Mouse (Mus musculus) intestine, embryonic 16.5 days (tissue): ENCODE results near the gene Yipf4. TPM values are rescaled to one million over a fixed set of nuclear protein-coding genes. Genes with fewer than 3 reads are reported as not detected.
"Not testable (repeated sequence)": the region's sequence is repeated elsewhere in the genome, so short reads cannot be mapped to it uniquely, and the experiment has no call there.

ENCODE experiments used
- ATAC-seq: fragments of 200-750 bp; cut with Nextera tagmentation; 2 replicates; pipeline ENCODE4 v1.8.0; 2017; ENCODE audit warnings: moderate TSS enrichment, moderate library complexity
- H3K27ac ChIP-seq: fragments of 300-500 bp; sonication (generic); 2 replicates; pipeline ENCODE4 v1.5.1; 2014; ENCODE audit warnings: mild to moderate bottlenecking, low read length
- H3K27me3 ChIP-seq: fragments of 300-500 bp; sonication (generic); replicated peaks from 2 replicates; pipeline ENCODE4 v1.6.1; 2014; ENCODE audit warnings: low read length, control low read depth, mixed read lengths; ENCODE audit not compliant: control insufficient read depth, insufficient read depth
- H3K36me3 ChIP-seq: fragments of 300-500 bp; sonication (generic); 2 replicates; pipeline ENCODE4 v1.6.1; 2014; ENCODE audit warnings: low read length, control low read depth; ENCODE audit not compliant: control insufficient read depth, insufficient read depth
- H3K4me1 ChIP-seq: fragments of 300-500 bp; sonication (generic); 2 replicates; pipeline ENCODE4 v1.6.1; 2014; ENCODE audit warnings: low read length, control low read depth, mixed read lengths; ENCODE audit not compliant: control insufficient read depth, insufficient read depth
- H3K4me2 ChIP-seq: fragments of 300-500 bp; sonication (generic); 2 replicates; pipeline ENCODE4 v1.6.1; 2014; ENCODE audit warnings: low read depth, low read length, control low read depth
- H3K4me3 ChIP-seq: fragments of 300-500 bp; sonication (generic); 2 replicates; pipeline ENCODE4 v1.5.1; 2014; ENCODE audit warnings: mild to moderate bottlenecking, low read length
- H3K9ac ChIP-seq: fragments of 300-500 bp; sonication (generic); 2 replicates; pipeline ENCODE4 v1.6.1; 2014; ENCODE audit warnings: low read depth, low read length
- H3K9me3 ChIP-seq: fragments of 300-500 bp; sonication (generic); 2 replicates; pipeline ENCODE4 v1.6.1; 2016; ENCODE audit warnings: low read length, control low read depth; ENCODE audit not compliant: control insufficient read depth
- WGBS: fragments of 180-500 bp; shearing (Covaris S2); extraction: QIAGEN DNeasy Blood & Tissue Kit; methylation state at CpG from one replicate; pipeline ENCODE4 v1.1.7; 2014; 5-methylcytosine and 5-hydroxymethylcytosine counted together
- polyA plus RNA-seq: library from polyadenylated mRNA; unstranded; fragments of >200 nt; fragmentation: Nextera tagmentation; extraction: Ambion mirVana; gene quantifications from 2 replicates; pipeline ENCODE4 v1.2.1, GENCODE M21; 2015

Gene Yipf4
- polyA plus RNA-seq, 1 experiment from 2014 or later: 61.4 TPM

DNA sequence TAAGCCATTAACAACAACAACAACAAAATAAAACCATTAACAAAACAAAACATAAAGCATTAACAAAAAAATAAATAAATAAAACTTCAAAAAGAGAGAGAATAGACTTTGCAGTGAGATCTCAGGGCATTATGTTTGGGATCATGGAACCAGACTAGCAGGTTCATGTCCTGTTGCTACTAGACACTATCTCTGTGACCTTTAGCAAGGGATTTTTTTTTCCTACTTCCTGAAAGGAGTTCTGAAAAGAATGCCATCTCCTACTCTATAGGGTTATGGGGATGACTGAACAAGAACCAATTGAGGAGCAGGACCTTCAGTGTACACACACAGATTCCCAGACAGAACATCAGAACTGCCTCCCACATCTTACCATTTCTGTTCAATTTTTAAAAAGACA is 25.8 kb upstream of the Yipf4 start:
- peak; percentile 91 for ATAC-seq
- Histone ChIP-seq H3K9ac (no peak overlapping the region), H3K4me2 (no peak overlapping the region), H3K9me3 (no peaks in the 10 kb centered on the region), H3K4me1 (no peaks in the 10 kb centered on the region), H3K27ac (no peak overlapping the region; the same call in none of the 2 replicates), H3K4me3 (no peak overlapping the region), H3K36me3 (no peaks in the 10 kb centered on the region), H3K27me3 (no peaks in the 10 kb centered on the region)

DNA sequence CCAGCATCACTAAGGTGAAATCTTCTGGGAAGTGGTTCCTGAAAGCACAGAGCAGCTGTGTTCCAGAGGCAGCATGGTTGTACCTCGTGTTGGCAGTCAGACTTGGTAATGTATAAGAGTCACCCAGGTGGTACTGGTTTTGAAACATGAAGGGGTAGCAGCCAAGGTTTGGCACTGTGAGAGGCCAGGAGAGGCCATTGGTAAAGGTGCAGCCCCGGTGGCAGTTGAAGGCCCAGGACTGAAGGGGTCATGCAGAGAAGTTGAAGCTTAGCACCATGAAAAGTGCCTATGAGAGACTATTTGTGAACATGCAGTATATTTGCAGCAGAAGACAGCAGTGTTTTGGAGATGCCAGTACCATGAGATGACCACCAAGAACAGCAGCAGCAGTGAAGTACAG is 21.3 kb upstream of the Yipf4 start:
- H3K4me2 ChIP-seq, H3K27ac ChIP-seq, H3K27me3 ChIP-seq, H3K9ac ChIP-seq, ATAC-seq, H3K4me1 ChIP-seq, H3K36me3 ChIP-seq, H3K4me3 ChIP-seq, H3K9me3 ChIP-seq: not testable (repeated sequence)
- WGBS: 90% methylated on average over 2 of the region's 2 CpGs

DNA sequence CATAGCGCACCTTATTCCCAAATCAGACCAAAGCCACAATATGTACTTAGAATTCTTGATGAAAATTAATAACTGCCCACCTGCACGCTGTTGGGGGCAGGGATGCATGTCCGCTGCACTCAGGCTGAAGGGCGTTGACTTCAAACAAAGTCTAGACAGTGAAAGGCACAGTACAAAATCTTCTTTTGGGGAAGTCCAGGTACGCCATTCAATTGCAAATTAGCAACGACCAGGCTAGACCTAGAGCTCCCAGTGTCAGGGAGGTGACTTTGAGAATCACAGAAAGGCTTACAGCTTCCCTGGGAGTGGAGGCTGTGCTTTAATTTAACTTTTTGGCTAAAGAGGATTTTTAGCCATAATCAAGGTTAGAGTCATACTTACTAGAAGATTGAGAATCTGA is 19.2 kb upstream of the Yipf4 start:
- not testable (repeated sequence) for H3K9me3 ChIP-seq, H3K4me1 ChIP-seq, H3K4me2 ChIP-seq, ATAC-seq, H3K36me3 ChIP-seq, H3K9ac ChIP-seq, H3K27ac ChIP-seq, H3K27me3 ChIP-seq, H3K4me3 ChIP-seq
- WGBS: 82% methylated on average over 6 of the region's 6 CpGs

DNA sequence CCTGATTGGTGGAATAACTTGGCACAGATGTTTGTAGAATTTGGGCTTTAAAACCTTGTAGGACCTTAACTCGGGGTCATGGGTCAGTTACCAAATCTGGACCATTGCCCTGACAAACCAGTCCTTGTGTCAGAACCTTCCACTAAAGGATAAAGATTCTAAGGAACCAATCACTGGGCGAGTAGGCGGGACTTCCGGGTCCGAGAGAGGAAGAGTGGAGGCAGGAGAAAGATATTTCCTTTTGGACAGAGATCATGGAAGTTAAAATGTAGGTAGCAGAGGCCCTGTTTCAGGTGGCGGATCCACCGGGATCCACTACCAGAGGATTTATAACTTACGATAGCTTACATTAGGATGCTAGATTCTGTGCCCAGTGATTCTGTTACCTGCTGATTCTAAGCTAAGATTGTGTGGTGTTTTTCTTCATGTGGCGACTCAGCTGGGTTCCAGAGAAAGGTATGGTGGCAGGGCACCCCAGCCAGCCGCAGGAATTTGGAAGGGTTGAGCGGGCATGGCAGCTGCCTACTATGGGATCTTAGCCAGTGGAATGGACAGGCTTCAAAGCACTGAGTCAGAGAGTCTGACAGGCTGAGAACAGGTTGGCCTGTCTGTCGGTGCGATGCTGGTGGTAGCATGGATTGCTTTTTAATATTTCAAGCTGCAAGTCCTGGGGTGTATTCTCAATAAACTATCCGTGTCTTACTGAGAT is 8.8 kb upstream of the Yipf4 start:
- WGBS: 85% methylated on average over 14 of the region's 14 CpGs
- H3K4me2 ChIP-seq: no peak overlapping the region

DNA sequence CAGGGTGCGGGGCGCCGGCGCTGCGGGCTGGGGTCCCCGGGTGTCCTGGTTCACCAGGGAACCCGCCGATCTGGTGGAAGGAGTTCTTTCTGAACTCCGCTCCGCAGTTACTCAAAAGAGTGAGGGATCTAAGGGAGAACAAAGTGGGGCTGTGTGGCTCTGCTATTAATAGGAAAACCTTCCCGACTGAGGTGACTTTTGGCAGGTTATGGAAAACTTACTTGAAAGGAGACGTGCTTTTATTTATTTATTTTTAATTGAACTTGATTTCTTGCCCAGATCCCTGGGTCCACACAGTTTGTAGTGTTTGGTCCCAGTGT is 568 bp downstream of the Yipf4 start:
- under 1% methylated on average over 12 of the region's 12 CpGs for WGBS
- no peaks in the 10 kb centered on the region for H3K27me3 ChIP-seq
- H3K36me3 ChIP-seq: no peaks in the 10 kb centered on the region; the same call in none of the 2 replicates
- H3K4me1 ChIP-seq: peaks cover 6% of the 10 kb centered on the region; the same call in 1 of the 2 replicates
- peak overlapping the region; percentile 59 for H3K4me3 ChIP-seq
- H3K27ac ChIP-seq: peak overlapping the region; percentile 79
- peak overlapping the region; percentile 49 for H3K4me2 ChIP-seq
- no peaks in the 10 kb centered on the region for H3K9me3 ChIP-seq
- no peak for ATAC-seq
- H3K9ac ChIP-seq: peak overlapping the region; percentile 71

More for the DNA sequence above, 8.8 kb upstream of the Yipf4 start:
- no peak overlapping the region for H3K27ac ChIP-seq
- no peak overlapping the region for H3K9ac ChIP-seq
- H3K27me3 ChIP-seq: no peaks in the 10 kb centered on the region
- H3K4me1 ChIP-seq: no peaks in the 10 kb centered on the region
- no peak for ATAC-seq
- H3K4me3 ChIP-seq: no peak overlapping the region
- no peaks in the 10 kb centered on the region for H3K36me3 ChIP-seq
- H3K9me3 ChIP-seq: no peaks in the 10 kb centered on the region

DNA sequence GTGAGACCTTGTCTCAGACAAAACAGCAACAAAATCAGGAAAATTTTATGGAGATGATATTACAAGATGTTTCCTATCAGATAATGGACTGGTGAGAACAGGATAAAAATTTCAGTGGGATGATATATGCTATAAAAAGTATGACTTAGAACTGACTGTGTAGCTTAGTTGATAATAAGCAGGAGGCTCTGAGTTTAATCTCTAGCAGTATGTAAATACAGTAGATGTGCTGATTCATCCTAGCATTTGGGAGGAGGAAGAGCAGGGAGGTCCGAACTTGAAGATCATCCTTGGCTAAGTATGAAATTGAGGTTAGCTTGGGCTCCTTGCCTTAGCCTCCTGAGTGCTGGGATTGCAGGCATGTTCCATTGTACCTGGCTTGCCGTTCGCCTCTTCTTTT is 2.3 kb downstream of the Yipf4 start:
- peaks cover 6% of the 10 kb centered on the region; the same call in 1 of the 2 replicates for H3K4me1 ChIP-seq
- no peak overlapping the region for H3K4me3 ChIP-seq
- H3K9me3 ChIP-seq: no peaks in the 10 kb centered on the region
- H3K27ac ChIP-seq: no peak overlapping the region
- H3K27me3 ChIP-seq: no peaks in the 10 kb centered on the region
- no peak overlapping the region for H3K4me2 ChIP-seq
- H3K36me3 ChIP-seq: peaks cover 3% of the 10 kb centered on the region
- H3K9ac ChIP-seq: no peak overlapping the region
- WGBS: 89% methylated on average over 3 of the region's 3 CpGs
- no peak for ATAC-seq

DNA sequence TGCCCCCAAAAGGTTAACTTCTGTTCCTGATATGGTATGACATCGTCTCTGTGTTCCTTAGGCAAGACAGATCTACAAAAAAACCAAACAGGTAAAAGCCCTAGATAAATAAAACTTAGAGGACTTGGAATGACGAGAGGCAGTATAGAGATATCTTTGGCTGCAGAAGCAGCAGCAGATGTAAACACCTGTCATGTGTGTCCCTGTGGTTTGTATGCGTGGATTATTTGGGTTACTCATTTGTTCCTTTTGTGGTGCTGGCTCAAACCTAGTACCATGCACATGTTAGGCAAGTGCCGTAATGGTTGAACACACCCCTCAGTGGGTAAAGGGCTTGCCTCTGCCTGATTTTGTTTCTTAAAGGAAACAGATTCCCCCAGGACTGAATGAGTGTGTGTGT is 10.9 kb downstream of the Yipf4 start:
- peaks cover 6% of the 10 kb centered on the region for H3K36me3 ChIP-seq
- H3K9me3 ChIP-seq: no peaks in the 10 kb centered on the region
- no peak overlapping the region for H3K4me3 ChIP-seq
- no peak overlapping the region for H3K4me2 ChIP-seq
- ATAC-seq: no peak
- H3K27me3 ChIP-seq: no peaks in the 10 kb centered on the region
- H3K27ac ChIP-seq: no peak overlapping the region
- no peak overlapping the region for H3K9ac ChIP-seq
- H3K4me1 ChIP-seq: no peaks in the 10 kb centered on the region
- 62% methylated on average over 4 of the region's 4 CpGs for WGBS

DNA sequence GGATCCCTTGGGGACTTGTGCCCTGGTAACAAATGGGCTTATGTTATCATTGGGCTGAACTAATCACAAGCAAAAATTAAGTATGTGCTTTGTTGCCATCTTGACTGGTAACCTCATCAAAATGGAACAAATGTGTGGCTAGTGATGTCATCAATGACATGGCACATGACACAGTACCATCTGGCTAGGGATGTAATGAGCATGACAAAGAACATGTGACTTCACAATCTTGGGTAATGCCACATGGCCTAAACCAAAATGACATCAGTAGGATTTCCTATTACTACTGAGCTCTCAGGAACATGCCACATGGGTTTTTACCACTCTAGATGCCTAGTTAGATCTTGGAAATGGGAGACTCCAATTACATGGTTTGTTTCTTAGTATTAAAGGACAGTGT is 11.8 kb downstream of the Yipf4 start:
- H3K36me3 ChIP-seq: peaks cover 6% of the 10 kb centered on the region
- H3K9me3 ChIP-seq: no peaks in the 10 kb centered on the region
- H3K4me3 ChIP-seq: no peak overlapping the region
- ATAC-seq: no peak
- H3K4me1 ChIP-seq: no peaks in the 10 kb centered on the region
- H3K27ac ChIP-seq: no peak overlapping the region
- H3K9ac ChIP-seq: no peak overlapping the region
- no peak overlapping the region for H3K4me2 ChIP-seq
- H3K27me3 ChIP-seq: no peaks in the 10 kb centered on the region

DNA sequence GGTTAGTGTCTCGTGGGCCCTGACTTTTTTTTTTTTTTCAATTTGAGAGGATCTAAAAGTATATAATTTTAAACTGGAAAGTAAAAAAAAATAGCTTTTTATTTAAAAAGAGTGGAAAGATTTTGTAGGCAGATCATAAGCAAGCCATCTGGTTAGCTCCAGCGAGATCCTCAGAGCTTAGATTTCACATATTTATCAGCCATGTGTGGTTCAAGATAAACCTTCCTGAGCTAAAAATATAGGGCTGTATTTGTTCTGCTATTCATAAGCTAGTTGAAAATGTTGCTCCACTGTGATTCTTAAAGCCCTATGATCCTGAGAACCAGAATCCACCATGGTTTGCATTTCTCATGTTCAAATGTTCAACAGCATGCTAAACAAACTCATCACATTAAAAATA is 18.6 kb downstream of the Yipf4 start:
- WGBS: 74% methylated on average over 2 of the region's 2 CpGs

DNA sequence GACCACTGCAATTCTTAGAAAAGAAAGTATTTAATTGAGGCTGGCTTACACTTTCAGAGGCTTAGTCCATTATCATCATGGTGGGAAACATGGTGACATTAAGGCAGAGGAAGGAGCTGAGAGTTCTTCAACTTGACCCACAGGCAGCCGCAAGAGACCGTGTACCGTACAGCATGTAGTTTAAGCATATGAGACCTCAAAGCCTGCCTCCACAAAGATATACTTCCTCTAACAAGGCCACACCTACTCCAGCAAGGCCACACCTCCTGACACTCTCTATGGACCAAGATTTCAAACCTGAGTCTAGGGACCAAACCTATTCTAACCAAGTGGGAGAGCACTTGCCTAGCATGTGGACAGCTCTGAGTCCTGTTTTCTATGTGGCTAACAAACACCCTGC is 19.3 kb downstream of the Yipf4 start:
- no peaks in the 10 kb centered on the region for H3K9me3 ChIP-seq
- H3K4me2 ChIP-seq: no peak overlapping the region
- H3K4me1 ChIP-seq: no peaks in the 10 kb centered on the region
- H3K27ac ChIP-seq: no peak overlapping the region
- no peak overlapping the region for H3K4me3 ChIP-seq
- no peaks in the 10 kb centered on the region for H3K36me3 ChIP-seq
- H3K27me3 ChIP-seq: no peaks in the 10 kb centered on the region
- no peak for ATAC-seq
- no peak overlapping the region for H3K9ac ChIP-seq
- 92% methylated on average over 3 of the region's 3 CpGs for WGBS

More for the DNA sequence above, 18.6 kb downstream of the Yipf4 start:
- no peaks in the 10 kb centered on the region for H3K9me3 ChIP-seq
- H3K36me3 ChIP-seq: no peaks in the 10 kb centered on the region
- no peak overlapping the region for H3K4me3 ChIP-seq
- H3K9ac ChIP-seq: no peak overlapping the region
- H3K4me1 ChIP-seq: no peaks in the 10 kb centered on the region
- H3K4me2 ChIP-seq: no peak overlapping the region
- no peak overlapping the region for H3K27ac ChIP-seq
- no peak for ATAC-seq
- no peaks in the 10 kb centered on the region for H3K27me3 ChIP-seq
